Mouse (Mus musculus) liver, embryonic 14.5 days (tissue): ENCODE results near the gene Tomm22. TPM values are rescaled to one million over a fixed set of nuclear protein-coding genes. Genes with fewer than 3 reads are reported as not detected.
A peak's percentile ranks its signal among the peaks of the same experiment; 100 is the strongest.

Experiments
- ATAC-seq: fragments of 200-750 bp; cut with Nextera tagmentation; 2 replicates; pipeline ENCODE4 v1.8.0; 2017; ENCODE audit warnings: moderate number of reproducible peaks, mild to moderate bottlenecking, moderate library complexity; ENCODE audit not compliant: insufficient read depth
- DNase-seq, 3 experiments: peaks; one replicate each; pipeline ENCODE4 v3.0.0-alpha.2; 2012 to 2013; ENCODE audit warnings: low read depth in 3 of 3, low spot score in 3 of 3
- H3K27ac ChIP-seq: fragments of 300-500 bp; sonication (generic); 2 replicates; pipeline ENCODE4 v1.5.1; 2014; ENCODE audit warnings: moderate library complexity, mild to moderate bottlenecking, control low read depth, inconsistent platforms
- H3K27me3 ChIP-seq: fragments of 300-500 bp; sonication (generic); 2 replicates; pipeline ENCODE4 v1.6.1; 2014; ENCODE audit warnings: mild to moderate bottlenecking, low read length, moderate library complexity; ENCODE audit not compliant: control insufficient read depth, insufficient read depth
- H3K36me3 ChIP-seq: fragments of 300-500 bp; sonication (generic); replicated peaks from 2 replicates; pipeline ENCODE4 v1.6.1; 2014; ENCODE audit warnings: low read depth; ENCODE audit not compliant: control insufficient read depth, insufficient read depth
- H3K4me1 ChIP-seq, 2 experiments: fragments of 200-500 bp in 1 of 2; fragments of 300-500 bp in 1 of 2; sonication (generic) in 1 of 2; replicated peaks; 2 replicates each; pipeline ENCODE4 v1.6.1; 2012 to 2014; ENCODE audit warnings: antibody characterized with exemption in 1 of 2, inconsistent platforms in 1 of 2, low read length in 1 of 2; ENCODE audit not compliant: control insufficient read depth in 2 of 2, insufficient read depth in 2 of 2
- H3K4me2 ChIP-seq: fragments of 300-500 bp; sonication (generic); 2 replicates; pipeline ENCODE4 v1.6.1; 2014; ENCODE audit warnings: low read depth, mild to moderate bottlenecking, control low read depth, moderate library complexity
- H3K4me3 ChIP-seq, 2 experiments: fragments of 200-500 bp in 1 of 2; fragments of 300-500 bp in 1 of 2; sonication (generic) in 1 of 2; 2 replicates each; pipeline ENCODE4 v1.5.1; 2012 to 2014; ENCODE audit warnings: low read depth in 2 of 2, low read length in 2 of 2, mild to moderate bottlenecking in 2 of 2, control low read depth in 1 of 2, inconsistent platforms in 1 of 2, moderate library complexity in 1 of 2; ENCODE audit not compliant: insufficient read depth in 1 of 2
- H3K9ac ChIP-seq: fragments of 300-500 bp; sonication (generic); replicated peaks from 2 replicates; pipeline ENCODE4 v1.6.1; 2014; ENCODE audit warnings: mild to moderate bottlenecking, control low read depth, moderate library complexity
- H3K9me3 ChIP-seq: fragments of 300-500 bp; sonication (generic); 2 replicates; pipeline ENCODE4 v1.6.1; 2016; ENCODE audit warnings: low read length, mixed read lengths; ENCODE audit not compliant: control insufficient read depth
- CTCF ChIP-seq: IDR thresholded peaks from 2 replicates; pipeline ENCODE4 v1.5.1; 2016; ENCODE audit warnings: antibody characterized with exemption, low read depth, control low read depth
- EP300 ChIP-seq: IDR thresholded peaks from 2 replicates; pipeline ENCODE4 v1.6.1; 2016; ENCODE audit warnings: antibody characterized with exemption, low read depth
- WGBS: fragments of 180-500 bp; shearing (Covaris S2); extraction: QIAGEN DNeasy Blood & Tissue Kit; methylation state at CpG from one replicate; pipeline ENCODE4 v1.1.7; 2014; ENCODE audit not compliant: insufficient replicate concordance; 5-methylcytosine and 5-hydroxymethylcytosine counted together
- polyA plus RNA-seq, 2 experiments: library from polyadenylated mRNA; depleted of rRNA in 1 of 2; stranded (reverse) in 1 of 2; unstranded in 1 of 2; fragments of >200 nt; fragmentation: Nextera tagmentation in 1 of 2; extraction: Ambion mirVana in 1 of 2; gene quantifications; 2 replicates each; pipeline versions ENCODE4 v1.2.1 to v1.2.3; 2012 to 2014

Tomm22 gene
- polyA plus RNA-seq, 2 experiments = 58.4 to 142 TPM

DNA sequence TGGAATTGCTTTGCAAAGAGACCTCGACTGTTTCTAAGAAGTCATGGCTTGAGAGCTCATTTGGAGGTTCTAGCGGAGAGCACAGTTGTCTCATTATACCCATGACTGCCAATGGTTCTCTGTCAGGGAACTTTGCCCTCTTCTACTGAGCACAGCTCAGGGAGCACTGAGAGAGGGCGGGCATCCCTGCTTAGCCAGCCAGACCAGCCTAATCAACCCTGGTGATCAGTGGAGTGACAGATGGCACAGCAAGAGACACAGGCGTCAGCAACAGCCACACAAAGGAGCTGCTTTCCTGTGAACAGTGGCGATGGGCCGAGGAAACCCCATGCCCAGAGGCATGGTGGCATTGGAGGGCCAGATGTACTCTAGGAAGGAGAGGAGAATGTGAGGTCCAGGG lies 26.4 kb downstream of the Tomm22 start:
- H3K27ac ChIP-seq = peak overlapping the region; percentile 25; the same call in 1 of the 2 replicates
- H3K4me2 ChIP-seq = no peak overlapping the region
- DNase-seq = no peak
- H3K36me3 ChIP-seq = peaks cover 22% of the 10 kb centered on the region
- H3K27me3 ChIP-seq = no peaks in the 10 kb centered on the region
- H3K9me3 ChIP-seq = no peaks in the 10 kb centered on the region
- ATAC-seq = no peak
- H3K4me1 ChIP-seq = peaks cover 50 to 57% of the 10 kb centered on the region in 2 experiments
- TF ChIP-seq EP300 = no peak
- H3K9ac ChIP-seq = 0 out of 2 replicates have a peak overlapping the region, but pooled peaks have one; percentile 1
- WGBS = 63% methylated on average over 6 of the region's 6 CpGs
- H3K4me3 ChIP-seq = no peak overlapping the region

DNA sequence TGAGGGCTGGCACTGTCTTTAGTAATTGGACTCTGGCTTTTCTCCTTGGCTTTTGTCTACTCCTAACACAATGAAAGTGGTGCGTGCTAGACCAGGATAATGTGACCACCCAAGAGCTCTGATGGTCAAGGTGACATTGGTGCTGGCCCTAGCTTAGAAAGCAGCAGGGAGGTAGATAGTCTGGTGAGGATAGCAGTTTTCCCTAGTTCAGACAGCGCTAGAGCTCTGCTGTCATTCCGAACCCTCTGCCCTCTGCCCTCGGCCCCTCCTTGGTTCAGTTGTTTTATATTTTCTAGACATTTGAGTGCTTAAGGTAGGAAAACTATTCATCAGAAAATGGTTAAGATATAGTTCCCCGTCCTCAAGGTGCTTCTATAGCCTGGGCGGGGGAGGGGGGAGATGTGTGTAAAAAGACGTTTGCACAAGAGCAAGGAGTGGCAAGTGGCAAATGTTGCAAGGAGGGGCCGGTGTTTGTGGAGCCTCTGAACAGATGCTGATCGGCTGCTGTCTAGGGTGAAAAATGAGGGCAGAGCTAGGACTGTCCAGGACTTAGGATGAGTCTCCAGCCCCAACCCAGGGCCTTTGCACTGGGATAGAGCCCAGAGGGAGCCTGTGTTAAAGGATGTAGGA lies 27.0 kb downstream of the Tomm22 start:
- Histone ChIP-seq H3K4me2 (no peak overlapping the region), H3K4me1 (peaks cover 44 to 52% of the 10 kb centered on the region in 2 experiments), H3K9me3 (no peaks in the 10 kb centered on the region), H3K4me3 (no peak overlapping the region), H3K27me3 (no peaks in the 10 kb centered on the region), H3K9ac (no peak overlapping the region), H3K36me3 (peaks cover 22% of the 10 kb centered on the region), H3K27ac (no peak overlapping the region)
- WGBS = 70% methylated on average over 9 of the region's 9 CpGs
- DNase-seq = no peak
- ATAC-seq = no peak
- TF ChIP-seq CTCF = no peak

DNA sequence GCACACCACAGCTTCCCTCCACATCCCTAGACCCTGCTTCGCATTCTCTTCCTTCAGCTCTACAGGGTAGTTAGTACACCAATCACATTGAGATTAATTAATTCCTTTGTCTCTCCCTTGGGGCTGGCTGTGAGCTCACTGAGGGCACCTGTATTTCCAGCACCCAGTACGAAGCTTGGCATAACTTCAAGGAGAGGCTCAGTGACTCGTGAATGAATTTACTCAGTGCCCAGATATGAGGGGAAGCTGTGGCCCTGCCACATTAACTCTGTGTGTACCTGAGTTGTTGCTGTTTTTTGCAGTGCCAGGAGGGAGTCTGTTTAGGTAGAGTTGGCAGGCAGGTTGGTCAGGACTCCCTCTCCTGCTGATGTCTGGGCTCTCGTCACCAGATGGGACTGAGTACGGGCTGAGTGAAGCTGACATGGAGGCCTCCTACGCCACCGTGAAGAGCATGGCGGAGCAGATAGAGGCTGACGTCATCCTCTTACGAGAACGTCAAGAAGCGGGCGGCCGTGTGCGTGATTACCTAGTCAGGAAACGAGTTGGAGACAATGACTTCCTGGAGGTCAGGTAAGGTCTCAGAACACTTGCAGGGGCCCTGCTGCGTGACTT lies 36.0 kb downstream of the Tomm22 start:
- peaks cover 50% of the 10 kb centered on the region for H3K36me3 ChIP-seq
- no peak for DNase-seq
- no peak for ATAC-seq
- H3K9me3 ChIP-seq = no peaks in the 10 kb centered on the region
- no peak for TF ChIP-seq CTCF
- TF ChIP-seq EP300 = no peak
- no peak overlapping the region for H3K9ac ChIP-seq
- no peak overlapping the region for H3K4me2 ChIP-seq
- no peaks in the 10 kb centered on the region for H3K27me3 ChIP-seq
- H3K4me1 ChIP-seq = no peaks in the 10 kb centered on the region
- no peak overlapping the region for H3K27ac ChIP-seq
- WGBS = 84% methylated on average over 17 of the region's 17 CpGs
- no peak overlapping the region for H3K4me3 ChIP-seq

DNA sequence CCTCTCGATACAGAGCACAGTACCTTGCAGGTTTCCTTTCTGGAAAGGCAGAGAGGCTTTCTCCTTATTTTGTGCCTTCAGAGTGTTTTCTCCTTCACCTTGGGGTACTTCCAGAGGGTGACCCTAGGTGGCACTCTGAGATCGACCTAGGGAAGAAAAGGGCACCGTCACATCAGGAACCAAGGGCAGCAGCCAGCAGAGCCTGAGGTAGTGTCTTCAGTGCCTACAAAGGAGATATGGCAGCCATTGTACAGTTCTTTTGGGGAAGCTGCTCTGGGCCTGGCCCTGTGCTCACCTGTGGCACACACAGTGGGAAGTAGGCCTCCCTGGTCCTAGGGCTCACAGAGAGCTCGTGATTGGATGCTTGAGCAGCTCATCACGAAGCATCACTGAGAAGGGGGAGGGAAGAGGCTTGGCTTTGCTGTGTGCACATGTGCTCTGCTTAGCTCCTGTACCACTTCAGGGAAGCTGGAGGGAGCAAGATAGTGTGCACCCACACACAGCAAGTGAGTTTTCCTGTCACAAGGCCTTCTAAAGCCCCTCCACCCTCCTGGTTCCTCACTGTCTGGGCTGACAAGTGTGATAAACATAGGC lies 37.7 kb downstream of the Tomm22 start:
- ATAC-seq = no peak
- no peaks in the 10 kb centered on the region for H3K9me3 ChIP-seq
- WGBS = 87% methylated on average over 5 of the region's 5 CpGs
- H3K4me3 ChIP-seq = no peak overlapping the region
- peak; percentile 28 for TF ChIP-seq CTCF
- no peak for TF ChIP-seq EP300
- H3K4me1 ChIP-seq = no peaks in the 10 kb centered on the region
- H3K27me3 ChIP-seq = no peaks in the 10 kb centered on the region
- H3K4me2 ChIP-seq = no peak overlapping the region
- H3K9ac ChIP-seq = no peak overlapping the region
- DNase-seq = no peak
- peaks cover 66% of the 10 kb centered on the region for H3K36me3 ChIP-seq
- H3K27ac ChIP-seq = no peak overlapping the region

DNA sequence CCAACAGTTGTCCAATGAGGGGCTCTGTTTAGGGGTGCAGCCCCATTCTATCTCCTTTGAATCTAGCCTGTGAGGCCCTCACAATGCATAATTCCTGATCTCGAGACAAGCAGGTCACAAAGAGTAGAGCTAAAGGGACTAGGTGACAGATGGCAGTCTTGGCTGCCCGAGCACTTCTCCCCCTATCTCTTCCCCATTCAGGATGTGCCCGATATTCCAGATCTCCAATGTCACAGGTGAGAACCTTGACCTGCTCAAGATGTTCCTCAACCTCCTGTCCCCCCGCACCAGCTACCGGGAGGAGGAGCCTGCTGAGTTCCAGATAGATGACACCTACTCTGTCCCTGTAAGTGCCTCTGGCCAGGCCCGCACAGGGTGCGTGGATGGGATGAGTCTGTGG lies 45.0 kb downstream of the Tomm22 start:
- Histone ChIP-seq H3K4me1 (no peaks in the 10 kb centered on the region), H3K27me3 (no peaks in the 10 kb centered on the region), H3K9ac (no peak overlapping the region), H3K4me2 (no peak overlapping the region), H3K9me3 (no peaks in the 10 kb centered on the region), H3K27ac (no peak overlapping the region), H3K36me3 (peaks cover 91% of the 10 kb centered on the region), H3K4me3 (no peak overlapping the region)
- no peak for DNase-seq
- no peak for TF ChIP-seq EP300
- TF ChIP-seq CTCF = no peak
- ATAC-seq = no peak
- 88% methylated on average over 7 of the region's 7 CpGs for WGBS
